Mouse (Mus musculus) hindbrain, embryonic 16.5 days (tissue): ENCODE data around the gene Raet1d. TPM values are rescaled to one million over a fixed set of nuclear protein-coding genes. Genes with fewer than 3 reads are reported as not detected.
A peak's percentile ranks its signal among the peaks of the same experiment; 100 is the strongest.
"Not testable (repeated sequence)": the region's sequence is repeated elsewhere in the genome, so short reads cannot be mapped to it uniquely, and the experiment has no call there.

Experiments used
- ATAC-seq: fragments of 200-750 bp; cut with Nextera tagmentation; 2 replicates; pipeline ENCODE4 v1.8.0; 2017; ENCODE audit warnings: moderate TSS enrichment, moderate library complexity
- H3K27ac ChIP-seq: fragments of 300-500 bp; sonication (generic); 2 replicates; pipeline ENCODE4 v1.5.1; 2014; ENCODE audit warnings: low read depth, mild to moderate bottlenecking, control low read depth, low read length, moderate library complexity
- H3K27me3 ChIP-seq: fragments of 300-500 bp; sonication (generic); replicated peaks from 2 replicates; pipeline ENCODE4 v1.6.1; 2014; ENCODE audit warnings: low read length; ENCODE audit not compliant: control insufficient read depth, insufficient read depth
- H3K36me3 ChIP-seq: fragments of 300-500 bp; sonication (generic); 2 replicates; pipeline ENCODE4 v1.6.1; 2014; ENCODE audit warnings: mild to moderate bottlenecking, low read length, moderate library complexity, mixed read lengths; ENCODE audit not compliant: control insufficient read depth, insufficient read depth
- H3K4me1 ChIP-seq: fragments of 300-500 bp; sonication (generic); 2 replicates; pipeline ENCODE4 v1.6.1; 2014; ENCODE audit warnings: low read depth, low read length; ENCODE audit not compliant: control insufficient read depth, insufficient read depth
- H3K4me2 ChIP-seq: fragments of 300-500 bp; sonication (generic); 2 replicates; pipeline ENCODE4 v1.6.1; 2014; ENCODE audit warnings: mild to moderate bottlenecking, low read length, control low read depth, moderate library complexity
- H3K4me3 ChIP-seq: fragments of 300-500 bp; sonication (generic); 2 replicates; pipeline ENCODE4 v1.5.1; 2014; ENCODE audit warnings: mild to moderate bottlenecking, low read length, control low read depth, moderate library complexity
- H3K9ac ChIP-seq: fragments of 300-500 bp; sonication (generic); 2 replicates; pipeline ENCODE4 v1.6.1; 2014; ENCODE audit warnings: low read depth, mild to moderate bottlenecking, control low read depth, low read length, moderate library complexity
- H3K9me3 ChIP-seq: fragments of 300-500 bp; sonication (generic); 2 replicates; pipeline ENCODE4 v1.6.1; 2014; ENCODE audit warnings: mild to moderate bottlenecking, low read length, moderate library complexity; ENCODE audit not compliant: control insufficient read depth
- WGBS: fragments of 180-500 bp; shearing (Covaris S2); extraction: QIAGEN DNeasy Blood & Tissue Kit; methylation state at CpG from one replicate; pipeline ENCODE4 v1.1.7; 2014; 5-methylcytosine and 5-hydroxymethylcytosine counted together
- polyA plus RNA-seq: library from polyadenylated mRNA; unstranded; fragments of >200 nt; fragmentation: Nextera tagmentation; extraction: Ambion mirVana; gene quantifications from 2 replicates; pipeline ENCODE4 v1.2.1, GENCODE M21; 2015

Gene Raet1d
- polyA plus RNA-seq, 1 experiment from 2014 or later: 2.3 TPM

DNA sequence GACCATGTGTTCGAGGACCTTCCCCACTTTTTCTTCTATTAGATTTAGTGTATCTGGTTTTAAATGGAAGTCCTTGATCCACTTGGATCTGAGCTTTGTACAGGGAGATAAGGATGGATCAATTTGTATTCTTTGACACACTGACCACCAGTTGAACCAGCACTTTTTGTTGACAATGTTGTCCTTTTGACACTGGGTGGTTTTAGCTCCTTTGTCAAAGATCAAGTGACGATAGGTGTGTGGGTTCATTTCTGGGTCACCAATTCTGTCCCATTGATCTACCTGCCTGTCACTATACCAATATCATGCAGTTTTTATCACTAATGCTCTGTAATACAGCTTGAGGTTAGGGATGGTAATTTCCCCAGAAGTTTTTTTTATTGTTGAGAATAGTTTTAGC is 4.6 kb downstream of the Raet1d start:
- not testable (repeated sequence) for H3K9ac ChIP-seq, H3K27me3 ChIP-seq, H3K27ac ChIP-seq, ATAC-seq, H3K4me3 ChIP-seq, H3K4me1 ChIP-seq, H3K9me3 ChIP-seq, H3K36me3 ChIP-seq, H3K4me2 ChIP-seq
- WGBS: 90% methylated on average over 2 of the region's 2 CpGs

DNA sequence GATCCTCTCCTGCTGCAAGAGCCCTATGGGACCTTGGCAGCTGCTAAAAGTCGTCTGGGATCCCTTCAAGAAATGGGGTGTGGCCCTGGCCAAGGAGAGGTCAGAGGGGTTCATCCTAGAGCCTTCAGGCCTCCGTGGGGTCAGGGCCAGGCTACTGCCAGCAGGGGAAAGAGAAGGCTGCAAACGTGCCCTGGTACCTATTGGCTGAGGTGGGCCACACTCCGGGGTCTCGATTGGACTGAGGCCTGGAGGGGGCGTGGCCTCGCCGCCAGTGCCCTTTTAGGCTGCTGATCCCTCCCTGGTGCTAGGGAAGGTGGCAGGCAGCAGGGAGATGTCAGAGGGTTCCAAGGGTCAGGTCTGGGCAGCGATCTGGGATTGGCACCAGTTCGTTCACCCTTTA is 20.9 kb downstream of the Raet1d start:
- H3K4me2 ChIP-seq: peak overlapping the region; percentile 10; the same call in 1 of the 2 replicates
- not testable (repeated sequence) for H3K9me3 ChIP-seq
- ATAC-seq: peak; percentile 86

DNA sequence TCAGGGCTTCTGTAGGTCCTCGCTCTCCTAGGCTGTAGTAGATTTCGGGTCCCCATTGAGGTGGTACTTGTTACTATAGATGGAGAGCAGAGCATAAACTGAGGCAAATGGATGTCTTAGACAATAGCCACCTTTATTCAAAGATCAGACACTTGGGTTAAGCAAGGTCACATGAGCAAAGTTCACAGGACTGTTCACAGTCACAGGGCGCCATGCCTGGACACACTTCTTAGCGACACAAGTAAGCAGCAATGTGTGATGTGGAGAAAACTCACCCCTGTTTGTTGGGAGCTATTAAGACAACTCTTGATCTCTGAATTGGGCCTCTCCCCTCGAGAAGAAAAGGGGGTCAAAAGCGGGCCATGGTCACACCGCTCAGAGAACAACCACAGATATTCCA is 29.8 kb downstream of the Raet1d start:
- not testable (repeated sequence) for H3K4me1 ChIP-seq, H3K4me3 ChIP-seq, H3K9me3 ChIP-seq, H3K36me3 ChIP-seq, H3K4me2 ChIP-seq, H3K27me3 ChIP-seq, H3K27ac ChIP-seq, ATAC-seq, H3K9ac ChIP-seq
- WGBS: 90% methylated on average over 7 of the region's 7 CpGs

More for the DNA sequence above, 20.9 kb downstream of the Raet1d start:
- WGBS: 4% methylated on average over 3 of the region's 10 CpGs
- H3K4me1 ChIP-seq, H3K27ac ChIP-seq, H3K27me3 ChIP-seq, H3K9ac ChIP-seq, H3K36me3 ChIP-seq, H3K4me3 ChIP-seq: not testable (repeated sequence)

DNA sequence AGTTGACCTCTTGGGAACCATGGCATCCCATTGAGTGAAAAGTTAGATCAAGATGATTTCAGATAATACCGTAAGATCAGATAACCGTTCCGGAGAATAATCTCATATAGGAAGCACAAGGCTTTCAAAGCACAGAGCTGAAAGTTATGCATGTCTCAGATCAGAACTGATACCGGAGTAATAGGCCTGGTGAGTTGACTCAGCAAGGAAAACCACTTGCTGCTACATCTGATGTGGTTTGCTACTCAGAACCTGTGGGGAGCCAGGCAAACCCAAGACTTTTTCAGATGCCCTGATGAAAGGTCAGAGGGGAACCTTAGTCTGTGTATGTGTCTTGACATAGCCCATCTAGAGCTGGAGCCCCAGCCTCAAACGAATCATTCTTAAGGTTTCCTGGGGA is 31.3 kb downstream of the Raet1d start:
- H3K4me2 ChIP-seq, H3K27me3 ChIP-seq, H3K27ac ChIP-seq, ATAC-seq, H3K9me3 ChIP-seq, H3K4me1 ChIP-seq, H3K4me3 ChIP-seq, H3K36me3 ChIP-seq, H3K9ac ChIP-seq: not testable (repeated sequence)
- 82% methylated on average over 2 of the region's 5 CpGs for WGBS

DNA sequence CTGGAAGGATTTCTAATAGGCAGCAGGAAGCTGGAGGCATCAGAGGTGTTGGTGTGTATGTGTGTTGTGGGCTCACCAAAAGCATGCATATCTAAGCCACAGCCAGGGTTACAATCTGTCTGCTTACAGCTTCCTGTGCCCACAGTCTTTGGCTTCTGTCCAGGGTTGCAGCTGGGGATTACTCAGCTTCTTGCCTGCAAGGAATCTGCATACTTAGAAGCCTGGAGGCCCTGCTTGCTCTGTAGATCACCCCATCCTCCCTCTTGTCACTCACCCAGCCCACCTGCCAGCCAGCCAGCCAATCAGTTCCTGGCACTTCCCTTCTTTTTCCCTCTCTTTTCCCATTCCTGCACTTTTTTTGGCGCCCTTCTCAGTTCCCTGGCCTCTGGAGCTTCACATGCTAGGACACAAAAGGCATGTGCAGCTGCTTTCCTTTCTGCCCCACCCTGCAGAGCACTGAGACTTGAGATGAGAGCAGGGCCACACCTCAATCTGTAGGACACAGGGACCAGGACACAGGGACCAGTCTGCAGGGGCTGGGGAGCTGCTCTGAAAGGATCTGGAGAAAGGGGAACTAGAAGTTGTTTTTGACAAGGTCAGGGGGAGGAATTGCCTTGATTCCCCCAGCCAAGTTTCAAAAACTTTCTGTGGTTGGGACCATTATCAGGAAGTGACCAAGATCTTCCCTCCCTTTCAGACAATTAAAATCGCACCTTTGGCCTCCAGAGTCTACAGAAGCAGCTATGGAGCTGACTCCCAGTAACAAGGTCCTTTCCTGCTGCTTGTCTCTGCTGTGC is 32.9 kb downstream of the Raet1d start:
- H3K4me2 ChIP-seq, H3K4me3 ChIP-seq, H3K36me3 ChIP-seq, H3K9me3 ChIP-seq, H3K27ac ChIP-seq, H3K4me1 ChIP-seq, H3K9ac ChIP-seq, H3K27me3 ChIP-seq: not testable (repeated sequence)
- ATAC-seq: peak; percentile 77
- no CpG with 5 or more reads among the region's 2 CpGs for WGBS

DNA sequence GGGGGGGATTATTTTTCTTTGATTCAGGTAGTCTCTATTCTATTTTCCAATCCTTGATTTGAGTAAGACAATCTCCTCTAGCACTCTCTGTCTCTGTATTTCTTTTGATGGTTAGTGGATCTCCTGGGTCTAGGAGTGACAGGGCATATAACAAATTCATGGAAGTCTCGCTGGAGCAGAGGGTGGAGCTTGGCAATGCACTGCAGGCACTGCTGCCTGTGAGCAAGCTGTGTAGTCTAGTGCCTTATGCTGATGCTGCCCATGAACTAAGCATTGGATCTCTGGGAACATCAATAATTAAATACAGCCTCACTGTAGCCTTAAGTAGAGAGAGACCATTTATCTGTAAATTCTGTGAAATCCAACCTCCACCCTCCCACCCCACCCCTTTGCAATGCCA is 36.3 kb downstream of the Raet1d start:
- not testable (repeated sequence) for H3K4me3 ChIP-seq, H3K4me1 ChIP-seq, H3K4me2 ChIP-seq, H3K36me3 ChIP-seq, H3K9ac ChIP-seq, H3K9me3 ChIP-seq, ATAC-seq, H3K27ac ChIP-seq, H3K27me3 ChIP-seq
- WGBS: 18% methylated on average over 1 of the region's 1 CpGs

DNA sequence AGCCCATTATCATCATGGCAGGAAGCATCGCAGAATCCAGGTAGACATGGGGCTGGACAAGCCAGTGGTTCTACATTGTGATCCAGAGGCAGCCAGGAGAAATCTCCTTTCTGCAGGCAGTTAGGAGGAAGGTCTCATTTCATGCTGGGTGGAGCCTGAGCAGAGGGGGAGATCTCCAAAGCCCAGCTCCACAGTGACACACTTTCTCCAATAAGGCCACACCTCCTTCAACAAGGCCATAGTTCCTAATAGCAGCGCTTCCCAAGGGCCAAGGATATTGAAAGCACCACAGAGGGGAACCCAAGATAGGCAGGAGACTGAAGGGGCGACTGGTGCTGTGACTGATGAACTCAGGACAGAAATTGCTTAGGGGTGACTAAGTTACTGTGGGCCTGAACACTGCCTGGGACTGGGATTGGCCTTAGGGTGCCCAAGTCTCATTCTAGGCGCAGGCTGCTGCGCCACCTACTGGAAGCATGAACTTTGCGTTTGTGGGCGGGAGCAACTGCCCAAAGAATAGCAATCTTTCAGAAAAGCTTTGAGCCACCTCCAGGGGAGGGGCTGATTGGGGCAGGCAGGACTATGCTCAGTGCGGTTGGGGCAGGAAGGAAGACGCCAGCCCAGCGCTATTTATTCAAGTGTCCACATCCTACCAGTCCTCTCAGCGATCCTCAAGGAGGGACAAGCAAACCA is 42.0 kb downstream of the Raet1d start:
- H3K27ac ChIP-seq, H3K9me3 ChIP-seq, H3K9ac ChIP-seq, H3K4me2 ChIP-seq, H3K27me3 ChIP-seq, H3K4me3 ChIP-seq, H3K4me1 ChIP-seq, H3K36me3 ChIP-seq: not testable (repeated sequence)
- WGBS: 4% methylated on average over 7 of the region's 11 CpGs
- ATAC-seq: peak; percentile 83

DNA sequence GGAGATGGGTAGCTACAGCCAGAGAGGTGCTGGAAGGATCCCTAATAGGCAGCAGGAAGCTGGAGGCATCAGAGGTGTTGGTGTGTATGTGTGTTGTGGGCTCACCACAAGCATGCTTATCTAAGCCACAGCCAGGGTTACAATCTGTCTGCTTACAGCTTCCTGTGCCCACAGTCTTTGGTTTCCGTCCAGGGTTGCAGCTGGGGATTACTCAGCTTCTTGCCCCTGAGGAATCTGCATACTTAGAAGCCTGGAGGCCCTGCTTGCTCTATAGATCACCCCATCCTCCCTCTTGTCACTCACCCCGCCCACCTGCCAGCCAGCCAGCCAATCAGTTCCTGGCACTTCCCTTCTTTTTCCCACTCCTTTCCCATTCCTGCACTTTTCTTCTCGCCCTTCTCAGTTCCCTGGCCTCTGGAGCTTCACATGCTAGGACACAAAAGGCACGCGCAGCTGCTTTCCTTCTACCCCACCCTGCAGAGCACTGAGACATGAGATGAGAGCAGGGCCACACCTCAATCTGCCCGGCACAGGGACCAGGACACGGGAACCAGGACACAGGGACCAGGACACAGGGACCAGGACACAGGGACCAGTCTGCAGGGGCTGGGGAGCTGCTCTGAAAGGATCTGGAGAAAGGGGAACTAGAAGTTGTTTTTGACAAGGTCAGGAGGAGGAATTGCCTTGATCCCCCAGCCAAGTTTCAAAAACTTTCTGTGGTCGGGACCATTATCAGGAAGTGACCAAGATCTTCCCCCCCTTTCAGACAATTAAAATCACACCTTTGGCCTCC is 53.5 kb downstream of the Raet1d start:
- H3K9ac ChIP-seq, H3K4me1 ChIP-seq, H3K27me3 ChIP-seq, H3K4me2 ChIP-seq, H3K27ac ChIP-seq, H3K4me3 ChIP-seq, H3K36me3 ChIP-seq, H3K9me3 ChIP-seq: not testable (repeated sequence)
- 0 out of 2 replicates have a peak, but pooled peaks have one; percentile 14 for ATAC-seq
- WGBS: 0% methylated on average over 1 of the region's 8 CpGs
